Mouse (Mus musculus): ENCODE results near the gene Fam214a.
"Not testable (repeated sequence)": the region's sequence is repeated elsewhere in the genome, so short reads cannot be mapped to it uniquely, and the experiment has no call there.

The Fam214a gene

GRCm38 (mm10) chr9:74979866-74980265, 27.2 kb downstream of the Fam214a start:
- DNase-seq (ENCODE audit: low spot score in 2 of 2): no peak

GRCm38 (mm10) chr9:74981663-74982111, 29.0 kb downstream of the Fam214a start:
- no peak for DNase-seq (ENCODE audit: low spot score in 2 of 2)

GRCm38 (mm10) chr9:74982193-74982592, 29.5 kb downstream of the Fam214a start:
- DNase-seq (ENCODE audit: low spot score in 2 of 2): no peak

- not testable (repeated sequence) for DNase-seq (ENCODE audit: low spot score in 2 of 2)
These were observed 30.0 kb downstream of the Fam214a start for GRCm38 (mm10) chr9:74982722-74983121.

GRCm38 (mm10) chr9:74985173-74985715, 32.6 kb downstream of the Fam214a start:
- DNase-seq (ENCODE audit: low spot score in 2 of 2): no peak

- DNase-seq (ENCODE audit: low spot score in 2 of 2): no peak
These were observed 33.1 kb downstream of the Fam214a start for GRCm38 (mm10) chr9:74985770-74986169.

GRCm38 (mm10) chr9:74988893-74989460, 36.3 kb downstream of the Fam214a start:
- DNase-seq (ENCODE audit: low spot score in 2 of 2): no peak

GRCm38 (mm10) chr9:74989990-74990389, 37.3 kb downstream of the Fam214a start:
- DNase-seq (ENCODE audit: low spot score in 2 of 2): no peak

- no peak for DNase-seq (ENCODE audit: low spot score in 2 of 2)
These were observed 42.0 kb downstream of the Fam214a start for GRCm38 (mm10) chr9:74994611-74995257.

- no peak for DNase-seq (ENCODE audit: low spot score in 2 of 2)
These were observed 43.7 kb downstream of the Fam214a start for GRCm38 (mm10) chr9:74996349-74996748.

- no peak for DNase-seq (ENCODE audit: low spot score in 2 of 2)
These were observed 45.3 kb downstream of the Fam214a start for GRCm38 (mm10) chr9:74997976-74998375.

- DNase-seq (ENCODE audit: low spot score in 2 of 2): no peak
These were observed 48.3 kb downstream of the Fam214a start for GRCm38 (mm10) chr9:75001006-75001405.

- DNase-seq (ENCODE audit: low spot score in 2 of 2): no peak
These were observed 49.0 kb downstream of the Fam214a start for GRCm38 (mm10) chr9:75001611-75002204.

GRCm38 (mm10) chr9:75002262-75002661, 49.6 kb downstream of the Fam214a start:
- no peak for DNase-seq (ENCODE audit: low spot score in 2 of 2)

GRCm38 (mm10) chr9:75004203-75004602, 51.5 kb downstream of the Fam214a start:
- DNase-seq (ENCODE audit: low spot score in 2 of 2): no peak

- DNase-seq (ENCODE audit: low spot score in 2 of 2): no peak
These were observed 63.9 kb downstream of the Fam214a start for GRCm38 (mm10) chr9:75016591-75016990.

GRCm38 (mm10) chr9:75019181-75019580, 66.5 kb downstream of the Fam214a start:
- DNase-seq (ENCODE audit: low spot score in 2 of 2): no peak

GRCm38 (mm10) chr9:75019592-75019991, 66.9 kb downstream of the Fam214a start:
- no peak for DNase-seq (ENCODE audit: low spot score in 2 of 2)

GRCm38 (mm10) chr9:75020561-75020960, 67.9 kb downstream of the Fam214a start:
- DNase-seq (ENCODE audit: low spot score in 2 of 2): no peak

- no peak for DNase-seq (ENCODE audit: low spot score in 2 of 2)
These were observed 69.9 kb downstream of the Fam214a start for GRCm38 (mm10) chr9:75022546-75022945.

GRCm38 (mm10) chr9:75023150-75023894, 70.6 kb downstream of the Fam214a start:
- no peak for DNase-seq (ENCODE audit: low spot score in 2 of 2)

GRCm38 (mm10) chr9:75024089-75024488, 71.4 kb downstream of the Fam214a start:
- no peak for DNase-seq (ENCODE audit: low spot score in 2 of 2)

All from right cerebral cortex, adult 2 months (tissue).